Mouse (Mus musculus): ENCODE data around the gene Gm43738. TPM values are rescaled to one million over a fixed set of nuclear protein-coding genes. Genes with fewer than 3 reads are reported as not detected.

The Gm43738 gene
- total RNA-seq, 1 experiment: not detected

GRCm38 (mm10) chr3:89113058-89113457, 12.2 kb upstream of the Gm43738 start:
- in situ Hi-C loops (cut with MboI; ENCODE audit: low sequenced_read_pairs in 2 of 2, unreplicated experiment in 2 of 2): no loop called here
- DNase-seq (ENCODE audit: low read depth, low spot score): no peak
- Histone ChIP-seq H3K27ac (ENCODE audit: insufficient read depth, low read depth, low read length, poor library complexity, severe bottlenecking) (no peak overlapping the region), H3K4me3 (ENCODE audit: insufficient read depth in 1 of 2, low read depth in 1 of 2, low read length in 2 of 2, poor library complexity in 1 of 2, severe bottlenecking in 1 of 2) (no peak overlapping the region), H3K9me3 (ENCODE audit: control insufficient read depth, insufficient read depth, low read depth, low read length) (no peaks in the 10 kb centered on the region), H3K4me1 (ENCODE audit: control insufficient read depth in 2 of 2, insufficient read depth in 2 of 2, low read length in 2 of 2, poor library complexity in 1 of 2) (no peaks in the 10 kb centered on the region; a peak in 1 of 4 replicates), H3K36me3 (ENCODE audit: control insufficient read depth, insufficient read depth, low read length, poor library complexity, severe bottlenecking) (no peaks in the 10 kb centered on the region), H3K9ac (ENCODE audit: insufficient read depth, low read depth, low read length, poor library complexity, severe bottlenecking) (no peak overlapping the region)
- TF ChIP-seq HCFC1 (IDR thresholded peaks at IDR 0.05; ENCODE audit: borderline replicate concordance, insufficient read depth, low read length) (no peak), CHD2 (IDR thresholded peaks at IDR 0.05; ENCODE audit: low read depth, low read length) (no peak), ZC3H11A (IDR thresholded peaks at IDR 0.05; ENCODE audit: borderline replicate concordance, low read depth, low read length) (no peak), ZNF384 (IDR thresholded peaks at IDR 0.05; ENCODE audit: low read depth, low read length) (no peak), MAFK (IDR thresholded peaks at IDR 0.05; ENCODE audit: insufficient read depth, low read depth, low read length) (no peak)

GRCm38 (mm10) chr3:89108146-89108545, 7.2 kb upstream of the Gm43738 start:
- H3K36me3 ChIP-seq (ENCODE audit: control insufficient read depth, insufficient read depth, low read length, poor library complexity, severe bottlenecking): no peaks in the 10 kb centered on the region
- in situ Hi-C loops (cut with MboI; ENCODE audit: low sequenced_read_pairs in 2 of 2, unreplicated experiment in 2 of 2): no loop called here
- H3K4me3 ChIP-seq (ENCODE audit: insufficient read depth in 1 of 2, low read depth in 1 of 2, low read length in 2 of 2, poor library complexity in 1 of 2, severe bottlenecking in 1 of 2): no peak overlapping the region
- no peak overlapping the region for H3K9ac ChIP-seq (ENCODE audit: insufficient read depth, low read depth, low read length, poor library complexity, severe bottlenecking)
- H3K9me3 ChIP-seq (ENCODE audit: control insufficient read depth, insufficient read depth, low read depth, low read length): no peaks in the 10 kb centered on the region
- DNase-seq (ENCODE audit: low read depth, low spot score): no peak
- TF ChIP-seq CHD2 (IDR thresholded peaks at IDR 0.05; ENCODE audit: low read depth, low read length) (no peak), ZNF384 (IDR thresholded peaks at IDR 0.05; ENCODE audit: low read depth, low read length) (no peak), MAFK (IDR thresholded peaks at IDR 0.05; ENCODE audit: insufficient read depth, low read depth, low read length) (no peak), ZC3H11A (IDR thresholded peaks at IDR 0.05; ENCODE audit: borderline replicate concordance, low read depth, low read length) (no peak), HCFC1 (IDR thresholded peaks at IDR 0.05; ENCODE audit: borderline replicate concordance, insufficient read depth, low read length) (no peak)
- peaks cover 0 to 2% of the 10 kb centered on the region in 2 experiments; a peak in 1 of 4 replicates for H3K4me1 ChIP-seq (ENCODE audit: control insufficient read depth in 2 of 2, insufficient read depth in 2 of 2, low read length in 2 of 2, poor library complexity in 1 of 2)
- no peak overlapping the region for H3K27ac ChIP-seq (ENCODE audit: insufficient read depth, low read depth, low read length, poor library complexity, severe bottlenecking)

GRCm38 (mm10) chr3:89107545-89107944, 6.6 kb upstream of the Gm43738 start:
- no peak overlapping the region for H3K9ac ChIP-seq (ENCODE audit: insufficient read depth, low read depth, low read length, poor library complexity, severe bottlenecking)
- H3K36me3 ChIP-seq (ENCODE audit: control insufficient read depth, insufficient read depth, low read length, poor library complexity, severe bottlenecking): no peaks in the 10 kb centered on the region
- no peak for TF ChIP-seq MAFK (IDR thresholded peaks at IDR 0.05; ENCODE audit: insufficient read depth, low read depth, low read length)
- no peak for TF ChIP-seq HCFC1 (IDR thresholded peaks at IDR 0.05; ENCODE audit: borderline replicate concordance, insufficient read depth, low read length)
- TF ChIP-seq CHD2 (IDR thresholded peaks at IDR 0.05; ENCODE audit: low read depth, low read length): no peak
- TF ChIP-seq ZNF384 (IDR thresholded peaks at IDR 0.05; ENCODE audit: low read depth, low read length): no peak
- no peak for TF ChIP-seq ZC3H11A (IDR thresholded peaks at IDR 0.05; ENCODE audit: borderline replicate concordance, low read depth, low read length)
- in situ Hi-C loops (cut with MboI; ENCODE audit: low sequenced_read_pairs in 2 of 2, unreplicated experiment in 2 of 2): no loop called here
- H3K9me3 ChIP-seq (ENCODE audit: control insufficient read depth, insufficient read depth, low read depth, low read length): no peaks in the 10 kb centered on the region
- H3K4me3 ChIP-seq (ENCODE audit: insufficient read depth in 1 of 2, low read depth in 1 of 2, low read length in 2 of 2, poor library complexity in 1 of 2, severe bottlenecking in 1 of 2): no peak overlapping the region
- DNase-seq (ENCODE audit: low read depth, low spot score): no peak
- peaks cover 0 to 2% of the 10 kb centered on the region in 2 experiments; a peak in 2 of 4 replicates for H3K4me1 ChIP-seq (ENCODE audit: control insufficient read depth in 2 of 2, insufficient read depth in 2 of 2, low read length in 2 of 2, poor library complexity in 1 of 2)
- no peak overlapping the region for H3K27ac ChIP-seq (ENCODE audit: insufficient read depth, low read depth, low read length, poor library complexity, severe bottlenecking)

- no peak for TF ChIP-seq MAFK (IDR thresholded peaks at IDR 0.05; ENCODE audit: insufficient read depth, low read depth, low read length)
- TF ChIP-seq CHD2 (IDR thresholded peaks at IDR 0.05; ENCODE audit: low read depth, low read length): no peak
- TF ChIP-seq ZNF384 (IDR thresholded peaks at IDR 0.05; ENCODE audit: low read depth, low read length): no peak
- no peak for TF ChIP-seq HCFC1 (IDR thresholded peaks at IDR 0.05; ENCODE audit: borderline replicate concordance, insufficient read depth, low read length)
- TF ChIP-seq ZC3H11A (IDR thresholded peaks at IDR 0.05; ENCODE audit: borderline replicate concordance, low read depth, low read length): no peak
- Histone ChIP-seq H3K36me3 (ENCODE audit: control insufficient read depth, insufficient read depth, low read length, poor library complexity, severe bottlenecking) (no peaks in the 10 kb centered on the region), H3K9me3 (ENCODE audit: control insufficient read depth, insufficient read depth, low read depth, low read length) (no peaks in the 10 kb centered on the region), H3K4me1 (ENCODE audit: control insufficient read depth in 2 of 2, insufficient read depth in 2 of 2, low read length in 2 of 2, poor library complexity in 1 of 2) (peaks cover 0 to 2% of the 10 kb centered on the region in 2 experiments; a peak in 2 of 4 replicates), H3K4me3 (ENCODE audit: insufficient read depth in 1 of 2, low read depth in 1 of 2, low read length in 2 of 2, poor library complexity in 1 of 2, severe bottlenecking in 1 of 2) (no peak overlapping the region), H3K27ac (ENCODE audit: insufficient read depth, low read depth, low read length, poor library complexity, severe bottlenecking) (no peak overlapping the region), H3K9ac (ENCODE audit: insufficient read depth, low read depth, low read length, poor library complexity, severe bottlenecking) (no peak overlapping the region)
- no peak for DNase-seq (ENCODE audit: low read depth, low spot score)
- in situ Hi-C loops (cut with MboI; ENCODE audit: low sequenced_read_pairs in 2 of 2, unreplicated experiment in 2 of 2): no loop called here
These were observed 6.0 kb upstream of the Gm43738 start for GRCm38 (mm10) chr3:89106881-89107280.

GRCm38 (mm10) chr3:89103291-89103595, 2.3 kb upstream of the Gm43738 start:
- in situ Hi-C loops (cut with MboI; ENCODE audit: low sequenced_read_pairs in 2 of 2, unreplicated experiment in 2 of 2): no loop called here
- H3K27ac ChIP-seq (ENCODE audit: insufficient read depth, low read depth, low read length, poor library complexity, severe bottlenecking): no peak overlapping the region
- TF ChIP-seq MAFK (IDR thresholded peaks at IDR 0.05; ENCODE audit: insufficient read depth, low read depth, low read length): no peak
- TF ChIP-seq HCFC1 (IDR thresholded peaks at IDR 0.05; ENCODE audit: borderline replicate concordance, insufficient read depth, low read length): no peak
- TF ChIP-seq ZC3H11A (IDR thresholded peaks at IDR 0.05; ENCODE audit: borderline replicate concordance, low read depth, low read length): no peak
- no peak for TF ChIP-seq ZNF384 (IDR thresholded peaks at IDR 0.05; ENCODE audit: low read depth, low read length)
- no peak for TF ChIP-seq CHD2 (IDR thresholded peaks at IDR 0.05; ENCODE audit: low read depth, low read length)
- no peak for DNase-seq (ENCODE audit: low read depth, low spot score)
- H3K36me3 ChIP-seq (ENCODE audit: control insufficient read depth, insufficient read depth, low read length, poor library complexity, severe bottlenecking): peaks cover 17% of the 10 kb centered on the region
- peaks cover 0 to 5% of the 10 kb centered on the region in 2 experiments; a peak in 2 of 4 replicates for H3K4me1 ChIP-seq (ENCODE audit: control insufficient read depth in 2 of 2, insufficient read depth in 2 of 2, low read length in 2 of 2, poor library complexity in 1 of 2)
- no peak overlapping the region for H3K4me3 ChIP-seq (ENCODE audit: insufficient read depth in 1 of 2, low read depth in 1 of 2, low read length in 2 of 2, poor library complexity in 1 of 2, severe bottlenecking in 1 of 2)
- no peaks in the 10 kb centered on the region for H3K9me3 ChIP-seq (ENCODE audit: control insufficient read depth, insufficient read depth, low read depth, low read length)
- no peak overlapping the region for H3K9ac ChIP-seq (ENCODE audit: insufficient read depth, low read depth, low read length, poor library complexity, severe bottlenecking)

All from ES-E14 (cell line).